ENCODE assay signal across 8 mouse cellular contexts in genomic region chr6:146502856-146503255, GRCm38 (mm10). TPM values are rescaled to one million over a fixed set of nuclear protein-coding genes. Genes with fewer than 3 reads are reported as not detected.
DNase-seq lines count a peak whose midpoint lies in the region; ATAC-seq and TF ChIP-seq lines count a peak whose summit lies in the region.

No protein-coding gene starts in this region.

- no peak for TF ChIP-seq RAD21 in CH12.LX (IDR thresholded peaks at IDR 0.05; ENCODE audit: low read depth, low read length)

- 42% methylated on average over 3 of the region's 3 CpGs for WGBS in heart, embryonic 10.5 days
- 60% methylated on average over 3 of the region's 3 CpGs for WGBS in forebrain, postnatal 0 days
- 39% methylated on average over 3 of the region's 3 CpGs for whole genome bisulfite sequencing in liver, embryonic 13.5 days (ENCODE audit: insufficient replicate concordance)

- dilution Hi-C loops in CH12.LX (cut with MboI; ENCODE audit: extremely low pct_ligation_motif_present, extremely low pct_unique_long_range_greater_than_20kb, low sequenced_read_pairs), result no loop called here

- peaks cover 38% of the 10 kb centered on the region for H3K4me1 ChIP-seq in heart, embryonic 10.5 days
- peaks cover 11 to 30% of the 10 kb centered on the region in 2 experiments for H3K4me1 ChIP-seq in CH12.LX (ENCODE audit: control insufficient read depth in 1 of 2, insufficient read depth in 2 of 2)
- 0 out of 2 replicates have a peak, but pooled peaks cover 6% of the 10 kb centered on the region for H3K4me1 ChIP-seq in forebrain, postnatal 0 days (ENCODE audit: insufficient read depth)
- H3K4me1 ChIP-seq in liver, embryonic 13.5 days (replicated peaks), result peaks cover 27% of the 10 kb centered on the region

- peaks cover 10% of the 10 kb centered on the region; the same call in 1 of the 2 replicates for H3K27me3 ChIP-seq in heart, embryonic 10.5 days (ENCODE audit: insufficient read depth, poor library complexity, severe bottlenecking)
- H3K27me3 ChIP-seq in CH12.LX (replicated peaks), result no peaks in the 10 kb centered on the region
- H3K27me3 ChIP-seq in forebrain, postnatal 0 days (ENCODE audit: insufficient read depth, low read length), result peaks cover 8% of the 10 kb centered on the region; the same call in 1 of the 2 replicates
- peaks cover 44% of the 10 kb centered on the region for H3K27me3 ChIP-seq in liver, embryonic 13.5 days

- in situ Hi-C loops in CH12.LX (cut with MboI; ENCODE audit: low pct_ligation_motif_present, low pct_unique_long_range_greater_than_20kb, low sequenced_read_pairs), result no loop called here

- no peak for DNase-seq in heart, embryonic 10.5 days (ENCODE audit: low spot score)
- DNase-seq in heart, postnatal 25 days (ENCODE audit: low spot score), result no peak
- DNase-seq in CH12.LX (ENCODE audit: extremely low read depth), result no peak
- no peak for DNase-seq in forebrain, postnatal 0 days
- no peak for DNase-seq in liver, embryonic 13.5 days
- no peak for DNase-seq in embryo, embryonic 9.5 days (ENCODE audit: extremely low spot score)
- DNase-seq in gastrocnemius, postnatal 10 days, result no peak
- DNase-seq in adrenal gland, postnatal 36 days, result no peak

- H3K4me2 ChIP-seq in CH12.LX (ENCODE audit: insufficient read depth, low read depth, poor library complexity, severe bottlenecking), result peak overlapping the region; percentile 83; the same call in 1 of the 2 replicates
- peak overlapping the region; percentile 99 for H3K4me2 ChIP-seq in forebrain, postnatal 0 days (ENCODE audit: low read depth)
- peak overlapping the region; percentile 83 for H3K4me2 ChIP-seq in liver, embryonic 13.5 days

- peak overlapping the region; percentile 89; the same call in 1 of the 2 replicates for H3K27ac ChIP-seq in heart, embryonic 10.5 days
- H3K27ac ChIP-seq in CH12.LX (ENCODE audit: insufficient read depth, low read depth), result no peak overlapping the region
- no peak overlapping the region for H3K27ac ChIP-seq in forebrain, postnatal 0 days (ENCODE audit: low read depth, low read length)
- no peak overlapping the region for H3K27ac ChIP-seq in liver, embryonic 13.5 days

- TF ChIP-seq EP300 in CH12.LX (IDR thresholded peaks at IDR 0.05; ENCODE audit: low read length), result no peak

- H3K36me3 ChIP-seq in heart, embryonic 10.5 days, result no peaks in the 10 kb centered on the region
- no peaks in the 10 kb centered on the region for H3K36me3 ChIP-seq in CH12.LX (replicated peaks in 1 of 2; ENCODE audit: control insufficient read depth in 1 of 2, insufficient read depth in 1 of 2, low read length in 1 of 2)
- no peaks in the 10 kb centered on the region for H3K36me3 ChIP-seq in forebrain, postnatal 0 days (ENCODE audit: insufficient read depth)
- no peaks in the 10 kb centered on the region for H3K36me3 ChIP-seq in liver, embryonic 13.5 days

- H3K9me3 ChIP-seq in heart, embryonic 10.5 days, result no peaks in the 10 kb centered on the region
- no peaks in the 10 kb centered on the region for H3K9me3 ChIP-seq in CH12.LX (replicated peaks; ENCODE audit: low read length)
- H3K9me3 ChIP-seq in forebrain, postnatal 0 days (ENCODE audit: low read length), result no peaks in the 10 kb centered on the region
- no peaks in the 10 kb centered on the region for H3K9me3 ChIP-seq in liver, embryonic 13.5 days (replicated peaks)

- TF ChIP-seq CTCF in CH12.LX (conservative IDR thresholded peaks at IDR 0.05 in 1 of 2, IDR thresholded peaks at IDR 0.05 in 1 of 2; ENCODE audit: low read depth in 2 of 2, low read length in 2 of 2), result no peak
- TF ChIP-seq CTCF in forebrain, postnatal 0 days (IDR thresholded peaks at IDR 0.05; ENCODE audit: low read depth), result no peak

- no peak for ATAC-seq in forebrain, postnatal 0 days
- no peak for ATAC-seq in liver, embryonic 13.5 days (ENCODE audit: low read depth)

- no peak overlapping the region for H3K9ac ChIP-seq in CH12.LX (ENCODE audit: insufficient read depth, low read depth)
- H3K9ac ChIP-seq in forebrain, postnatal 0 days, result no peak overlapping the region
- H3K9ac ChIP-seq in liver, embryonic 13.5 days, result no peak overlapping the region

- no peaks in the 10 kb centered on the region for H3K79me2 ChIP-seq in CH12.LX (replicated peaks; ENCODE audit: control insufficient read depth, extremely low read depth, insufficient read depth, poor library complexity, severe bottlenecking)

- peak overlapping the region; percentile 81 for H3K4me3 ChIP-seq in heart, embryonic 10.5 days
- no peak overlapping the region for H3K4me3 ChIP-seq in CH12.LX (replicated peaks in 1 of 3; ENCODE audit: low read depth in 2 of 3, low read length in 2 of 3, poor library complexity in 1 of 3)
- peak overlapping the region; percentile 51 for H3K4me3 ChIP-seq in forebrain, postnatal 0 days (ENCODE audit: low read depth, low read length)
- H3K4me3 ChIP-seq in liver, embryonic 13.5 days (replicated peaks), result peak overlapping the region; percentile 65

- TF ChIP-seq POLR2A in CH12.LX (IDR thresholded peaks at IDR 0.05; ENCODE audit: low read depth, low read length), result no peak

- intact Hi-C loops in heart, postnatal 25 days (cut with DNase I), result loop anchor here (1.0 to 5.0 kb wide), 3 partner anchors 47 to 74 kb away; partner anchors contain the start of genes Fgfr1op2 and Ints13

TF ChIP-seq in CH12.LX, 34 proteins besides CTCF, POLR2A, EP300 and RAD21:
- TF ChIP-seq KAT2A (IDR thresholded peaks at IDR 0.05; ENCODE audit: insufficient replicate concordance, low read length), result no peak
- no peak for TF ChIP-seq RCOR1 (conservative IDR thresholded peaks at IDR 0.05; ENCODE audit: low read depth, low read length)
- TF ChIP-seq CHD1 (IDR thresholded peaks at IDR 0.05; ENCODE audit: low read depth, low read length), result no peak
- TF ChIP-seq USF2 (conservative IDR thresholded peaks at IDR 0.05; ENCODE audit: low read depth, low read length), result no peak
- TF ChIP-seq PAX5 (IDR thresholded peaks at IDR 0.05; ENCODE audit: low read length), result no peak
- no peak for TF ChIP-seq MAZ (IDR thresholded peaks at IDR 0.05; ENCODE audit: low read depth, low read length)
- TF ChIP-seq ZKSCAN1 (IDR thresholded peaks at IDR 0.05; ENCODE audit: borderline replicate concordance, low read depth, low read length), result no peak
- TF ChIP-seq NRF1 (IDR thresholded peaks at IDR 0.05; ENCODE audit: low read depth, low read length), result no peak
- TF ChIP-seq MAX (IDR thresholded peaks at IDR 0.05; ENCODE audit: low read length), result no peak
- TF ChIP-seq USF1 (IDR thresholded peaks at IDR 0.05; ENCODE audit: low read depth, low read length), result no peak
- no peak for TF ChIP-seq UBTF (IDR thresholded peaks at IDR 0.05; ENCODE audit: low read depth, low read length)
- TF ChIP-seq BHLHE40 (IDR thresholded peaks at IDR 0.05; ENCODE audit: low read depth, low read length), result no peak
- no peak for TF ChIP-seq TBP (conservative IDR thresholded peaks at IDR 0.05; ENCODE audit: low read depth, low read length)
- TF ChIP-seq MXI1 (IDR thresholded peaks at IDR 0.05; ENCODE audit: low read depth, low read length), result no peak
- TF ChIP-seq SIN3A (IDR thresholded peaks at IDR 0.05; ENCODE audit: low read length), result no peak
- TF ChIP-seq HCFC1 (IDR thresholded peaks at IDR 0.05; ENCODE audit: low read depth, low read length), result no peak
- TF ChIP-seq IRF4 (IDR thresholded peaks at IDR 0.05; ENCODE audit: low read depth, low read length), result no peak
- no peak for TF ChIP-seq TCF12 (IDR thresholded peaks at IDR 0.05; ENCODE audit: low read depth, low read length)

RNA-seq across cellular contexts. Expression of gene Itpr2, which starts 0.8 kb away (rescaled TPM):
- 19.4 and 22.1 TPM in 2 replicates for polyA plus RNA-seq in heart, embryonic 10.5 days (2016; fragmentation: Nextera tagmentation; extraction: Ambion mirVana)
- 10 to 100 TPM; 23.6 to 24.9 TPM for total RNA-seq in heart, postnatal 25 days (2021)
- 4.7 and 8.9 TPM in 2 replicates for total RNA-seq in CH12.LX (2012; rRNA removed)
- 2.2 and 3.5 TPM in 2 replicates for total RNA-seq in CH12.LX (2014; rRNA removed)
- 3.4 and 4.4 TPM in 2 replicates for polyA plus RNA-seq in CH12.LX (2012; ENCODE audit: insufficient read length, low read depth)
- total RNA-seq in forebrain, postnatal 0 days (2014; rRNA removed), result 6.1 and 8.4 TPM in 2 replicates
- 4.6 and 8.0 TPM in 2 replicates for polyA plus RNA-seq in forebrain, postnatal 0 days (2015; fragmentation: Nextera tagmentation; extraction: Ambion mirVana)
- 2.4 and 2.8 TPM in 2 replicates for polyA plus RNA-seq in liver, embryonic 13.5 days (2015; fragmentation: Nextera tagmentation; extraction: Ambion mirVana)
- 10 to 100 TPM in 1 of 2 experiments, 1 to 10 TPM in 1; 9.9 to 13.5 TPM for total RNA-seq in gastrocnemius, postnatal 10 days (2021)
- total RNA-seq in adrenal gland, postnatal 36 days (2021), result 10 to 100 TPM; 38.2 to 47.8 TPM

Comparison
In these comparisons a context has a peak if more than half of its experiments do, and no peak if none do; other contexts are left out.
1. H3K4me3 ChIP-seq: peak in heart, embryonic 10.5 days (single experiment), forebrain, postnatal 0 days (single experiment) and liver, embryonic 13.5 days (single experiment); none in CH12.LX (0 of 3).
2. Peak in every context shown above with its lines, with median percentiles within 50 percentile points of each other: H3K4me2 ChIP-seq.